Mouse (Mus musculus): ENCODE results near the gene Sprr4. TPM values are rescaled to one million over a fixed set of nuclear protein-coding genes. Genes with fewer than 3 reads are reported as not detected.
A peak's percentile ranks its signal among the peaks of the same experiment; 100 is the strongest.
"Not testable (repeated sequence)": the region's sequence is repeated elsewhere in the genome, so short reads cannot be mapped to it uniquely, and the experiment has no call there.

Gene Sprr4
- not detected in 2 replicates for polyA plus RNA-seq (2015; fragmentation: Nextera tagmentation; extraction: Ambion mirVana)

GRCm38 (mm10) chr3:92500393-92500792 lies at the start of gene Sprr4:
TSS of gene Sprr4 (minus strand) at chr3:92500493.
- WGBS = 91% methylated on average over 1 of the region's 1 CpGs
- Histone ChIP-seq H3K4me3 (replicated peaks) (no peak within 1 kb of the TSS), H3K36me3 (no peaks in the 10 kb centered on the region), H3K27me3 (no peaks in the 10 kb centered on the region), H3K9ac (no peak within 1 kb of the TSS), H3K4me2 (no peak within 1 kb of the TSS), H3K4me1 (no peaks in the 10 kb centered on the region), H3K9me3 (replicated peaks) (no peaks in the 10 kb centered on the region), H3K27ac (no peak within 1 kb of the TSS)
- ATAC-seq (replicated peaks; ENCODE audit: low FRiP score) = no peak

- Histone ChIP-seq H3K4me1 (no peaks in the 10 kb centered on the region), H3K4me2 (no peak within 1 kb of the TSS), H3K27ac (no peak within 1 kb of the TSS), H3K4me3 (replicated peaks) (no peak within 1 kb of the TSS), H3K9me3 (replicated peaks) (no peaks in the 10 kb centered on the region), H3K27me3 (no peaks in the 10 kb centered on the region), H3K9ac (no peak within 1 kb of the TSS), H3K36me3 (no peaks in the 10 kb centered on the region)
- 79% methylated on average over 3 of the region's 3 CpGs for WGBS
- ATAC-seq (replicated peaks; ENCODE audit: low FRiP score) = no peak
These were observed 34.1 kb upstream of the Sprr4 start, which contains the start of gene 2310046K23Rik for GRCm38 (mm10) chr3:92534411-92534810. TSS of gene 2310046K23Rik (minus strand) at chr3:92534511.

GRCm38 (mm10) chr3:92512325-92512724 lies 12.0 kb upstream of the Sprr4 start:
- Histone ChIP-seq H3K4me1 (no peaks in the 10 kb centered on the region), H3K36me3 (no peaks in the 10 kb centered on the region), H3K9me3 (replicated peaks) (no peaks in the 10 kb centered on the region), H3K27me3 (no peaks in the 10 kb centered on the region), H3K27ac (no peak overlapping the region), H3K9ac (no peak overlapping the region), H3K4me2 (no peak overlapping the region), H3K4me3 (replicated peaks) (no peak overlapping the region)
- ATAC-seq (replicated peaks; ENCODE audit: low FRiP score) = no peak

DNA sequence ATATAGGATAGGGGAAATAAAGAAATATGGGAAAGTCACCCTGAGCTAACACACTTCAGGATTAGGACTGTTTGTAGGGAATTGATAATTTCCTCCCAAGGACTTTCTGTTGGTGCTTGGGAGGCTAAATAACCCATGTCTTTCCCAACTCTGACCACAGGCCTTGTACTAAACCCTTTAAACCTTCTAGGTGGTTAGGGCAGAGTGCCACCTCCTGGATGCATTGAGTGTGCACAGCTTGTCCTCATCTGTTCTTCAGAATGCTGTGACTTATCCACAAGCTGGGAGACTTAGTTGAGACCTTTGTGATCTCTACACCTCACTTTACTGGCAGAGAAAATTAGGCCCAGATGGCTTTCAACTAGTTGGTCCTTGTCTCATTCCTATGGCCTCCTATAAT lies 10.5 kb upstream of the Sprr4 start:
- Histone ChIP-seq H3K4me3 (replicated peaks) (no peak overlapping the region), H3K4me2 (no peak overlapping the region), H3K36me3 (no peaks in the 10 kb centered on the region), H3K4me1 (no peaks in the 10 kb centered on the region), H3K27me3 (no peaks in the 10 kb centered on the region), H3K27ac (no peak overlapping the region), H3K9ac (no peak overlapping the region), H3K9me3 (replicated peaks) (no peaks in the 10 kb centered on the region)
- no peak; the same call in 1 of the 2 replicates for ATAC-seq (replicated peaks; ENCODE audit: low FRiP score)

DNA sequence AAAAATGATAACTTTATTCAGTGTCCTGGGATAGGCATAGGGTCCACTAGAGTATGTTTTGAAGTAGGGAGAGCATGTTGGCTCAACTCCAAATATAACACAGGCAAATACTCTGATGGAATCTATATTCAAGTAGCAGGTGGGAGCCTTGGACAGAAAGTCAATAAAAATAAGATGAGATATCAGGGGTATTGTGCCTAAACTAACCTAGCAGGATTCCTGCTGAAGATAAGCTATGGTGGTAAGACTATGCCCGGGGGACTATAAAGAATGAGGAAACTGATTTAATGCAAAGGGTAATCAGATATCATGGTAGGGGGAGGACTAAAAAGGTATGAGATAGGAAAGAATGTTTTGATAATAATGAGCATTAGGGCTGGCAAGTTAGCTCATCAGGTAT lies 7.9 kb upstream of the Sprr4 start:
- no peaks in the 10 kb centered on the region for H3K36me3 ChIP-seq
- 76% methylated on average over 1 of the region's 1 CpGs for WGBS
- no peak for ATAC-seq (replicated peaks; ENCODE audit: low FRiP score)

GRCm38 (mm10) chr3:92503528-92503927 lies 3.2 kb upstream of the Sprr4 start:
- Histone ChIP-seq H3K4me1 (no peaks in the 10 kb centered on the region), H3K27ac (no peak overlapping the region), H3K9me3 (replicated peaks) (no peaks in the 10 kb centered on the region), H3K9ac (no peak overlapping the region), H3K4me2 (no peak overlapping the region), H3K4me3 (replicated peaks) (no peak overlapping the region), H3K36me3 (no peaks in the 10 kb centered on the region), H3K27me3 (no peaks in the 10 kb centered on the region)
- ATAC-seq (replicated peaks; ENCODE audit: low FRiP score) = no peak

More for the DNA sequence above, 7.9 kb upstream of the Sprr4 start:
- no peaks in the 10 kb centered on the region for H3K27me3 ChIP-seq
- H3K27ac ChIP-seq = no peak overlapping the region
- H3K4me3 ChIP-seq (replicated peaks) = no peak overlapping the region
- no peaks in the 10 kb centered on the region for H3K9me3 ChIP-seq (replicated peaks)
- no peak overlapping the region for H3K9ac ChIP-seq
- no peak overlapping the region for H3K4me2 ChIP-seq
- no peaks in the 10 kb centered on the region for H3K4me1 ChIP-seq

DNA sequence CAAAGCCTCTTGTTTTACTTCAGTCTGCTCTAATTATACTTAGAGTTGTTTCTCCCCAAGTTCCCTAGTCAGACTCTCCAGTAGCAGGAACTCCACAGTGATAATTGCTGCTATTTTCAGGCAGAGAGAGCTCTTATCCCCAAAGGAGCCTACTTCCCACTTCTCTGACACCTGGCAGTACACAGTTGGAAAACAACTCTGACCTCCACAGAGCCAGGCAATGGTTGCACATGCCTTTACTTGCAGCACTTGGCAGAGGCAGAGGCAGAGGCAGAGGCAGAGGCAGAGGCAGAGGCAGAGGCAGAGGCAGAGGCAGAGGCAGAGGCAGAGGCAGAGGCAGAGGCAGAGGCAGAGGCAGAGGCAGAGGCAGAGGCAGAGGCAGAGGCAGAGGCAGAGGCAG lies 10.0 kb downstream of the Sprr4 start:
- not testable (repeated sequence) for H3K27ac ChIP-seq; H3K4me2 ChIP-seq; ATAC-seq (replicated peaks; ENCODE audit: low FRiP score); H3K9me3 ChIP-seq (replicated peaks); H3K27me3 ChIP-seq; H3K4me3 ChIP-seq (replicated peaks); H3K4me1 ChIP-seq; H3K9ac ChIP-seq; H3K36me3 ChIP-seq

- no peak overlapping the region for H3K4me2 ChIP-seq
- ATAC-seq (replicated peaks; ENCODE audit: low FRiP score) = 0 out of 2 replicates have a peak, but pooled peaks have one; percentile 46
- H3K9ac ChIP-seq = no peak overlapping the region
- H3K4me1 ChIP-seq = no peaks in the 10 kb centered on the region
- H3K4me3 ChIP-seq (replicated peaks) = no peak overlapping the region
- H3K36me3 ChIP-seq = no peaks in the 10 kb centered on the region
- 26% methylated on average over 1 of the region's 1 CpGs for WGBS
- H3K27me3 ChIP-seq = no peaks in the 10 kb centered on the region
- H3K27ac ChIP-seq = peak overlapping the region; percentile 45; the same call in 1 of the 2 replicates
- no peaks in the 10 kb centered on the region for H3K9me3 ChIP-seq (replicated peaks)
These were observed 14.0 kb downstream of the Sprr4 start for GRCm38 (mm10) chr3:92486307-92486706.

DNA sequence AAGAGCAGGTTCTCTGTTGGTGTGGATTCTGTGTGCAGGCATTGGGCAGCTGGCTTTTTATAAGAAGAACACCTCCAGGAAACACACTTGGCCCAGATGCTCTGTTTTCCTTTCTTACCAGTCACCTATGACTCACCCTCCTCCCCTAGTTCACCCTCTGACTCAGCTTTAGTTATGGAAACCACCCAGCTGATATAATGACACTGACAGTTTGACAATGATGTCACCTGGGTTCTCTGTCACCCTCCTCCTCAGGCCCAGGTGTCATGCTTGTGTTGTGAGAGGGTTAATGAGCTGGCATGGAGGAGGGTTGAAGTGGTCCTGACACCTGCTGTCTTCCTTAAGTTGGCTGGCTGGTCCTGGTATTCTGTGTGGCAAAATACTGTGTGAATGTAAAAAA lies 14.4 kb downstream of the Sprr4 start, which contains the start of gene Sprr1a:
TSS of gene Sprr1a (minus strand) at position 33 of the 400 bp plus-strand sequence.
- no peaks in the 10 kb centered on the region for H3K4me1 ChIP-seq
- H3K4me3 ChIP-seq (replicated peaks) = no peak within 1 kb of the TSS
- peak within 1 kb of the TSS; percentile 45; the same call in 1 of the 2 replicates for H3K27ac ChIP-seq
- no peaks in the 10 kb centered on the region for H3K9me3 ChIP-seq (replicated peaks)
- no peaks in the 10 kb centered on the region for H3K27me3 ChIP-seq
- H3K36me3 ChIP-seq = no peaks in the 10 kb centered on the region
- no peak within 1 kb of the TSS for H3K9ac ChIP-seq
- no peak for ATAC-seq (replicated peaks; ENCODE audit: low FRiP score)
- H3K4me2 ChIP-seq = no peak within 1 kb of the TSS

DNA sequence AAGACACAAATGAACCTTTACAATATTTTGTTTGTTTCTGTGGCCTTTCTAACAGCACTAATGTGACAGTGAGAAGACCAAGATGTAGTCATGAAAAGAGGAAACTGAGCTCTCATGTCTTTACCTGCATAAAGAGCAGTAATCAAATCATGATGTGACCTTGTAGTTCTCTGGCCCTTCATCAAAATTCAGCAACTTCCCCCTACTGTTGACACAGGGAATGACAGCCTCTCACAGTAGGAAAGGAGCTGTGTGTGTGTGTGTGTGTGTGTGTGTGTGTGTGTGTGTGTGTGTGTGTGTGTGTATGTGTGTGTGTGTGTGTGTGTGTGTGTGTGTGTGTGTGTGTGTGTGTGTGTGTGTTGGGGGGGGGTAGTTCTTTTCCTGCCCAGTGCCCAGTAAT lies 19.0 kb downstream of the Sprr4 start:
- H3K4me1 ChIP-seq; H3K9ac ChIP-seq; H3K4me3 ChIP-seq (replicated peaks); H3K4me2 ChIP-seq; H3K9me3 ChIP-seq (replicated peaks); H3K36me3 ChIP-seq; H3K27ac ChIP-seq; ATAC-seq (replicated peaks; ENCODE audit: low FRiP score); H3K27me3 ChIP-seq: not testable (repeated sequence)

- Histone ChIP-seq H3K4me2 (no peak overlapping the region), H3K27ac (no peak overlapping the region), H3K4me1 (no peaks in the 10 kb centered on the region), H3K36me3 (no peaks in the 10 kb centered on the region), H3K9ac (no peak overlapping the region), H3K27me3 (no peaks in the 10 kb centered on the region), H3K9me3 (replicated peaks) (no peaks in the 10 kb centered on the region), H3K4me3 (replicated peaks) (no peak overlapping the region)
- no peak for ATAC-seq (replicated peaks; ENCODE audit: low FRiP score)
- WGBS = 84% methylated on average over 2 of the region's 2 CpGs
These were observed 30.2 kb downstream of the Sprr4 start for GRCm38 (mm10) chr3:92470111-92470510.

DNA sequence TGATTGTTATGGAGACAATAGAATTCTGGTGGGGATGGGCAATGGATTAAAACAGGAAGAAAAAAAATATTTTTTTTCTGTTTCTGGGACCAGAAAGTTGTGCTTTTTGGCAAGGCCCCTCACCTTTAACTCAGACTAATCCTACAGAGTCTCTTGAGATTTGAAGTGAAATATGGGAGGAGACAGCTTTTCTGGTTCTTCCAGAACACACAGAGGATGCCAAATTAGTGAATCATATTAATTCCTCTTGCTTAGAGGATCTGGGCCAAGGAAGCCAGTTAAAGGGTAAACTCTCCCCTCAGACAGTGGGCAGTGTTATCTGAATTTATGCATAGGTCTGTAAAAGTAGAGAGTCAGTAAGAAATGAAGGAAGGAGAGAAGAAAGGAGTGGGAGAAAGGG lies 32.9 kb downstream of the Sprr4 start:
- Histone ChIP-seq H3K4me1 (no peaks in the 10 kb centered on the region), H3K9ac (no peak overlapping the region), H3K36me3 (no peaks in the 10 kb centered on the region), H3K27ac (no peak overlapping the region), H3K4me3 (replicated peaks) (no peak overlapping the region), H3K9me3 (replicated peaks) (no peaks in the 10 kb centered on the region), H3K27me3 (no peaks in the 10 kb centered on the region), H3K4me2 (no peak overlapping the region)
- ATAC-seq (replicated peaks; ENCODE audit: low FRiP score) = no peak

GRCm38 (mm10) chr3:92466576-92466975 lies 33.7 kb downstream of the Sprr4 start:
- ATAC-seq (replicated peaks; ENCODE audit: low FRiP score) = no peak
- H3K4me3 ChIP-seq (replicated peaks) = no peak overlapping the region
- no peak overlapping the region for H3K4me2 ChIP-seq
- H3K36me3 ChIP-seq = no peaks in the 10 kb centered on the region
- H3K9me3 ChIP-seq (replicated peaks) = no peaks in the 10 kb centered on the region
- H3K4me1 ChIP-seq = no peaks in the 10 kb centered on the region
- H3K9ac ChIP-seq = no peak overlapping the region
- no peaks in the 10 kb centered on the region for H3K27me3 ChIP-seq
- H3K27ac ChIP-seq = no peak overlapping the region
- WGBS = 78% methylated on average over 1 of the region's 1 CpGs

Measured in kidney, embryonic 15.5 days (tissue).